Mouse (Mus musculus) G1E (cell line): ENCODE data around the gene Clstn1.

ENCODE experiments used
- CTCF ChIP-seq: IDR thresholded peaks from 2 replicates; pipeline ENCODE4 v1.5.1; 2012; ENCODE audit warnings: low read depth, low read length, inconsistent platforms, mixed read lengths
- GATA1 ChIP-seq: IDR thresholded peaks from 2 replicates; pipeline ENCODE4 v1.6.1; 2012; ENCODE audit warnings: borderline replicate concordance, low read length, inconsistent platforms, mixed read lengths

GRCm38 (mm10) chr4:149657858-149658416, 71.7 kb downstream of the Clstn1 start:
- TF ChIP-seq CTCF = no peak
- TF ChIP-seq GATA1 = no peak
